Mouse (Mus musculus): ENCODE results near the gene Crtc1.

- no peak for TF ChIP-seq POLR2A (IDR thresholded peaks at IDR 0.05; ENCODE audit: insufficient read depth, low read length)
- no peak for TF ChIP-seq CTCF (IDR thresholded peaks at IDR 0.05; ENCODE audit: low read depth, low read length)
These were observed 46.3 kb downstream of the Crtc1 start for GRCm38 (mm10) chr8:70393087-70393486.

All from ES-Bruce4 (cell line).